Mouse (Mus musculus): ENCODE measurements at regions not wholly inside any gene's neighbourhood (a gene's known extent, or its start where the extent isn't known, plus 50 kb on each side); places are given as distances from the start of the nearest gene placed in this dataset.

- no peak for TF ChIP-seq CTCF (IDR thresholded peaks at IDR 0.05)
- in situ Hi-C loops (cut with MboI; ENCODE audit: low pct_unique_long_range_greater_than_20kb), result no loop called here
- H3K27me3 ChIP-seq, result peaks cover 4% of the 10 kb centered on the region
- ChIA-PET CTCF (interaction anchor here (1.2 kb wide), 1 partner anchor 8 kb away, joined by 3 read pairs; no protein-coding TSS in a partner anchor), POLR2A (no interaction called here)
- ATAC-seq (no peak), DNase-seq (ENCODE audit: low read depth, low spot score) (no peak)
Observed at GRCm38 (mm10) chr8:30946154-30947065, 2482.1 kb upstream of the 5930422O12Rik start.

- no peaks in the 10 kb centered on the region for H3K27me3 ChIP-seq
- ChIA-PET POLR2A (no interaction called here), CTCF (no interaction called here)
- ATAC-seq (no peak), DNase-seq (ENCODE audit: low read depth, low spot score) (no peak)
- in situ Hi-C loops (cut with MboI; ENCODE audit: low pct_unique_long_range_greater_than_20kb), result no loop called here
- TF ChIP-seq CTCF (IDR thresholded peaks at IDR 0.05), result no peak
Observed at GRCm38 (mm10) chr8:30952818-30953217, 2475.7 kb upstream of the 5930422O12Rik start.

GRCm38 (mm10) chr8:30959436-30960180 lies 2468.9 kb upstream of the 5930422O12Rik start:
- POLR2A ChIA-PET, result no interaction called here
- no peak for ATAC-seq

GRCm38 (mm10) chr8:30960486-30960885 lies 2468.0 kb upstream of the 5930422O12Rik start:
- TF ChIP-seq CTCF (IDR thresholded peaks at IDR 0.05), result no peak
- CTCF ChIA-PET, result no interaction called here
- POLR2A ChIA-PET, result interaction anchor here (0.7 kb wide), 1 partner anchor 9 kb away, joined by 3 read pairs; no protein-coding TSS in a partner anchor
- no peak for ATAC-seq
- H3K27me3 ChIP-seq, result peaks cover 17% of the 10 kb centered on the region
- DNase-seq (ENCODE audit: low read depth, low spot score), result no peak
- in situ Hi-C loops (cut with MboI; ENCODE audit: low pct_unique_long_range_greater_than_20kb), result no loop called here

More at GRCm38 (mm10) chr8:30959436-30960180, 2468.9 kb upstream of the 5930422O12Rik start:
- CTCF ChIA-PET, result no interaction called here
- in situ Hi-C loops (cut with MboI; ENCODE audit: low pct_unique_long_range_greater_than_20kb), result no loop called here
- no peak for TF ChIP-seq CTCF (IDR thresholded peaks at IDR 0.05)
- peaks cover 15% of the 10 kb centered on the region for H3K27me3 ChIP-seq
- DNase-seq (ENCODE audit: low read depth, low spot score), result no peak

- ChIA-PET POLR2A (no interaction called here), CTCF (no interaction called here)
- TF ChIP-seq CTCF (IDR thresholded peaks at IDR 0.05), result no peak
- DNase-seq (ENCODE audit: low read depth, low spot score) (no peak), ATAC-seq (no peak)
- H3K27me3 ChIP-seq, result peaks cover 17% of the 10 kb centered on the region
- in situ Hi-C loops (cut with MboI; ENCODE audit: low pct_unique_long_range_greater_than_20kb), result no loop called here
Observed at GRCm38 (mm10) chr8:30962207-30962606, 2466.3 kb upstream of the 5930422O12Rik start.

- ChIA-PET POLR2A (no interaction called here), CTCF (no interaction called here)
- DNase-seq (ENCODE audit: low read depth, low spot score), result no peak
- peaks cover 3% of the 10 kb centered on the region for H3K27me3 ChIP-seq
- no peak for TF ChIP-seq CTCF (IDR thresholded peaks at IDR 0.05)
- no peak for ATAC-seq
- in situ Hi-C loops (cut with MboI; ENCODE audit: low pct_unique_long_range_greater_than_20kb), result no loop called here
Observed at GRCm38 (mm10) chr8:30982814-30983213, 2445.7 kb upstream of the 5930422O12Rik start.

- ChIA-PET CTCF (no interaction called here), POLR2A (no interaction called here)
- no peak for ATAC-seq
- no peak for TF ChIP-seq CTCF (IDR thresholded peaks at IDR 0.05)
- H3K27me3 ChIP-seq, result peaks cover 6% of the 10 kb centered on the region
- in situ Hi-C loops (cut with MboI; ENCODE audit: low pct_unique_long_range_greater_than_20kb), result no loop called here
- DNase-seq (ENCODE audit: low read depth, low spot score), result no peak
Observed at GRCm38 (mm10) chr8:30988051-30988450, 2440.5 kb upstream of the 5930422O12Rik start.

- DNase-seq (ENCODE audit: low read depth, low spot score), result no peak
- ATAC-seq, result no peak
- H3K27me3 ChIP-seq, result peaks cover 4% of the 10 kb centered on the region
- no peak for TF ChIP-seq CTCF (IDR thresholded peaks at IDR 0.05)
- ChIA-PET CTCF (no interaction called here), POLR2A (no interaction called here)
- in situ Hi-C loops (cut with MboI; ENCODE audit: low pct_unique_long_range_greater_than_20kb), result no loop called here
Observed at GRCm38 (mm10) chr8:30998657-30999056, 2429.9 kb upstream of the 5930422O12Rik start.

- in situ Hi-C loops (cut with MboI; ENCODE audit: low pct_unique_long_range_greater_than_20kb), result no loop called here
- ATAC-seq (no peak), DNase-seq (ENCODE audit: low read depth, low spot score) (no peak)
- H3K27me3 ChIP-seq, result no peaks in the 10 kb centered on the region
- POLR2A ChIA-PET, result no interaction called here
- TF ChIP-seq CTCF (IDR thresholded peaks at IDR 0.05), result no peak
- CTCF ChIA-PET, result no interaction called here
Observed at GRCm38 (mm10) chr8:31000120-31000519, 2428.4 kb upstream of the 5930422O12Rik start.

GRCm38 (mm10) chr8:31001980-31002730 lies 2426.4 kb upstream of the 5930422O12Rik start:
- DNase-seq (ENCODE audit: low read depth, low spot score) (no peak), ATAC-seq (no peak)
- no peaks in the 10 kb centered on the region for H3K27me3 ChIP-seq
- ChIA-PET CTCF (interaction anchor here (1.7 to 1.8 kb wide), 2 partner anchors 8 to 31 kb away, joined by 4 read pairs; no protein-coding TSS in a partner anchor), POLR2A (no interaction called here)
- no peak for TF ChIP-seq CTCF (IDR thresholded peaks at IDR 0.05)
- in situ Hi-C loops (cut with MboI; ENCODE audit: low pct_unique_long_range_greater_than_20kb), result no loop called here
